19 mouse cellular contexts compared by ENCODE assay signal in genomic region chr16:44126437-44126836, GRCm38 (mm10). TPM values are rescaled to one million over a fixed set of nuclear protein-coding genes. Genes with fewer than 3 reads are reported as not detected.
A peak's percentile ranks its signal among the peaks of the same experiment; 100 is the strongest.
DNase-seq lines count a peak whose midpoint lies in the region; ATAC-seq and TF ChIP-seq lines count a peak whose summit lies in the region.
"Had no signal": no experiment of that assay in that cellular context is flagged by ENCODE, and none has a peak within 500 bp of the region (broad histone marks: within the 10 kb centered on the region; RNA-seq: fewer than 3 reads in every experiment).

No protein-coding gene starts in this region.

- H3K4me2 ChIP-seq in limb, embryonic 13.5 days (replicated peaks): no peak overlapping the region
- no peak overlapping the region for H3K4me2 ChIP-seq in forebrain, embryonic 11.5 days (ENCODE audit: low read depth, low read length, severe bottlenecking)
- H3K4me2 ChIP-seq: forebrain, embryonic 13.5 days; heart, embryonic 13.5 days; liver, embryonic 13.5 days; neural tube, embryonic 12.5 days had no signal

- no peak overlapping the region for H3K9ac ChIP-seq in limb, embryonic 13.5 days
- H3K9ac ChIP-seq in forebrain, embryonic 11.5 days (ENCODE audit: low read length): no peak overlapping the region
- H3K9ac ChIP-seq: forebrain, embryonic 13.5 days; heart, embryonic 13.5 days; liver, embryonic 13.5 days; neural tube, embryonic 12.5 days had no signal

- peak overlapping the region; percentile 84 for H3K27ac ChIP-seq in gastrocnemius, adult 2 months
- no peak overlapping the region for H3K27ac ChIP-seq in limb, embryonic 13.5 days
- no peak overlapping the region for H3K27ac ChIP-seq in limb, embryonic 10.5 days
- no peak overlapping the region for H3K27ac ChIP-seq in forebrain, embryonic 11.5 days (ENCODE audit: low read depth, low read length)
- H3K27ac ChIP-seq: forebrain, embryonic 13.5 days; heart, embryonic 13.5 days; hindbrain, embryonic 10.5 days; liver, embryonic 13.5 days; neural tube, embryonic 12.5 days had no signal

- peak overlapping the region; percentile 44 for H3K4me3 ChIP-seq in gastrocnemius, adult 2 months
- H3K4me3 ChIP-seq in limb, embryonic 13.5 days: no peak overlapping the region
- no peak overlapping the region for H3K4me3 ChIP-seq in limb, embryonic 10.5 days
- H3K4me3 ChIP-seq in forebrain, embryonic 11.5 days (ENCODE audit: low read depth, low read length): no peak overlapping the region
- H3K4me3 ChIP-seq: forebrain, embryonic 13.5 days; heart, embryonic 13.5 days; hindbrain, embryonic 10.5 days; liver, embryonic 13.5 days; neural tube, embryonic 12.5 days had no signal

- H3K36me3 ChIP-seq in limb, embryonic 13.5 days: no peaks in the 10 kb centered on the region
- no peaks in the 10 kb centered on the region for H3K36me3 ChIP-seq in limb, embryonic 10.5 days
- no peaks in the 10 kb centered on the region for H3K36me3 ChIP-seq in forebrain, embryonic 11.5 days (ENCODE audit: control insufficient read depth, insufficient read depth, low read length)
- H3K36me3 ChIP-seq: heart, embryonic 13.5 days; hindbrain, embryonic 10.5 days; liver, embryonic 13.5 days; neural tube, embryonic 12.5 days had no signal

- no peaks in the 10 kb centered on the region for H3K27me3 ChIP-seq in limb, embryonic 13.5 days
- H3K27me3 ChIP-seq in limb, embryonic 10.5 days (ENCODE audit: low read depth, poor library complexity, severe bottlenecking): no peaks in the 10 kb centered on the region
- no peaks in the 10 kb centered on the region for H3K27me3 ChIP-seq in forebrain, embryonic 11.5 days (ENCODE audit: control insufficient read depth, insufficient read depth, low read length)
- H3K27me3 ChIP-seq: forebrain, embryonic 13.5 days; heart, embryonic 13.5 days; liver, embryonic 13.5 days; neural tube, embryonic 12.5 days had no signal

- TF ChIP-seq CTCF in gastrocnemius, adult 2 months (IDR thresholded peaks at IDR 0.05): no peak

- peak; percentile 60 for DNase-seq in gastrocnemius, adult 2 months
- no peak for DNase-seq in gastrocnemius, postnatal 14 days
- no peak for DNase-seq in limb, embryonic 10.5 days (ENCODE audit: low spot score)
- peak; percentile 30 for DNase-seq in MEL-GATA-1-ER (ENCODE audit: extremely low read depth, low read depth)
- no peak for DNase-seq in forebrain, embryonic 11.5 days (ENCODE audit: low spot score)
- DNase-seq: kidney, postnatal 25 days; liver, embryonic 13.5 days; lung, postnatal 4 days; thymus, adult 18-20 months had no signal

- WGBS in limb, embryonic 13.5 days: 69% methylated on average over 4 of the region's 4 CpGs
- WGBS in limb, embryonic 10.5 days: 88% methylated on average over 4 of the region's 4 CpGs
- WGBS in forebrain, embryonic 11.5 days: 91% methylated on average over 4 of the region's 4 CpGs

- ATAC-seq in limb, embryonic 13.5 days (ENCODE audit: low FRiP score, low read depth): peak; percentile 79
- 0 out of 2 replicates have a peak, but pooled peaks have one; percentile 20 for ATAC-seq in megakaryocyte progenitor cell, adult 5-6 weeks (replicated peaks; ENCODE audit: poor library complexity)
- ATAC-seq in forebrain, embryonic 11.5 days (replicated peaks; ENCODE audit: low FRiP score): no peak
- no peak for ATAC-seq in megakaryocyte-erythroid progenitor cell, adult 5-6 weeks (replicated peaks; ENCODE audit: low FRiP score, low TSS enrichment, poor library complexity, severe bottlenecking)
- ATAC-seq: activated CD4-positive, CD25-positive, alpha-beta regulatory T cell, adult 4 months; forebrain, embryonic 13.5 days; midbrain, embryonic 16.5 days had no signal

- intact Hi-C loops in gastrocnemius, adult 2 months (cut with DNase I): no loop called here
- intact Hi-C loops in gastrocnemius, postnatal 14 days (cut with DNase I; ENCODE audit: low total_unique reads): no loop called here

- H3K9me3 ChIP-seq in limb, embryonic 13.5 days: no peaks in the 10 kb centered on the region
- H3K9me3 ChIP-seq in limb, embryonic 10.5 days (replicated peaks): no peaks in the 10 kb centered on the region
- no peaks in the 10 kb centered on the region for H3K9me3 ChIP-seq in forebrain, embryonic 11.5 days (ENCODE audit: control insufficient read depth, low read length)
- H3K9me3 ChIP-seq: forebrain, embryonic 13.5 days; G1E; heart, embryonic 13.5 days; hindbrain, embryonic 10.5 days; liver, embryonic 13.5 days; neural tube, embryonic 12.5 days had no signal

- H3K4me1 ChIP-seq in limb, embryonic 13.5 days: no peaks in the 10 kb centered on the region; the same call in 1 of the 2 replicates
- H3K4me1 ChIP-seq in limb, embryonic 10.5 days: no peaks in the 10 kb centered on the region
- H3K4me1 ChIP-seq in forebrain, embryonic 11.5 days (replicated peaks; ENCODE audit: control insufficient read depth, insufficient read depth, low read length): no peaks in the 10 kb centered on the region
- H3K4me1 ChIP-seq: forebrain, embryonic 13.5 days; hindbrain, embryonic 10.5 days; neural tube, embryonic 12.5 days had no signal

RNA-seq across cellular contexts. Expression of gene Atp6v1a, which starts 13.1 kb away (rescaled TPM):
- total RNA-seq in gastrocnemius, adult 2 months (2021): 10 to 100 TPM; 17.0 to 20.1 TPM
- 10 to 100 TPM; 27.0 to 31.6 TPM for total RNA-seq in gastrocnemius, postnatal 14 days (2021)
- 44.2 and 46.2 TPM in 2 replicates for polyA plus RNA-seq in limb, embryonic 13.5 days (2015; fragmentation: Nextera tagmentation; extraction: Ambion mirVana)
- polyA plus RNA-seq in limb, embryonic 10.5 days (2016; fragmentation: Nextera tagmentation; extraction: Ambion mirVana): 32.6 and 34.4 TPM in 2 replicates
- total RNA-seq in megakaryocyte progenitor cell, adult 5-6 weeks (2015): 49.5 and 51.9 TPM in 2 replicates
- 81.0 and 83.3 TPM in 2 replicates for total RNA-seq in megakaryocyte progenitor cell, adult 5-6 weeks (2017)
- polyA plus RNA-seq in forebrain, embryonic 11.5 days (2014; fragmentation: Nextera tagmentation; extraction: Ambion mirVana): 61.3 and 65.7 TPM in 2 replicates
- total RNA-seq in megakaryocyte-erythroid progenitor cell, adult 5-6 weeks (2014; fragmentation: Nextera tagmentation): 20.8 and 28.8 TPM in 2 replicates
- total RNA-seq in megakaryocyte-erythroid progenitor cell, adult 5-6 weeks (2017): 50.4 and 76.9 TPM in 2 replicates

RNA-seq across cellular contexts. Expression of gene Naa50, which starts 13.2 kb away (rescaled TPM):
- total RNA-seq in gastrocnemius, adult 2 months (2021): 100 to 1,000 TPM; 181 to 195 TPM
- total RNA-seq in gastrocnemius, postnatal 14 days (2021): 100 to 1,000 TPM; 175 to 187 TPM
- 116 and 122 TPM in 2 replicates for polyA plus RNA-seq in limb, embryonic 13.5 days (2015; fragmentation: Nextera tagmentation; extraction: Ambion mirVana)
- 138 and 141 TPM in 2 replicates for polyA plus RNA-seq in limb, embryonic 10.5 days (2016; fragmentation: Nextera tagmentation; extraction: Ambion mirVana)
- 164 and 170 TPM in 2 replicates for total RNA-seq in megakaryocyte progenitor cell, adult 5-6 weeks (2015)
- 112 and 129 TPM in 2 replicates for total RNA-seq in megakaryocyte progenitor cell, adult 5-6 weeks (2017)
- 111 and 116 TPM in 2 replicates for polyA plus RNA-seq in forebrain, embryonic 11.5 days (2014; fragmentation: Nextera tagmentation; extraction: Ambion mirVana)
- total RNA-seq in megakaryocyte-erythroid progenitor cell, adult 5-6 weeks (2014; fragmentation: Nextera tagmentation): 116 and 124 TPM in 2 replicates
- total RNA-seq in megakaryocyte-erythroid progenitor cell, adult 5-6 weeks (2017): 153 and 162 TPM in 2 replicates

RNA-seq across cellular contexts. Expression of gene Usf3, which starts 46.6 kb away (rescaled TPM):
- total RNA-seq in gastrocnemius, adult 2 months (2021): 10 to 100 TPM; 41.6 to 47.9 TPM
- total RNA-seq in gastrocnemius, postnatal 14 days (2021): 10 to 100 TPM; 27.7 to 34.3 TPM
- polyA plus RNA-seq in limb, embryonic 13.5 days (2015; fragmentation: Nextera tagmentation; extraction: Ambion mirVana): 2.8 and 3.0 TPM in 2 replicates
- 3.2 and 4.2 TPM in 2 replicates for polyA plus RNA-seq in limb, embryonic 10.5 days (2016; fragmentation: Nextera tagmentation; extraction: Ambion mirVana)
- 26.5 and 30.7 TPM in 2 replicates for total RNA-seq in megakaryocyte progenitor cell, adult 5-6 weeks (2015)
- 9.4 and 10.0 TPM in 2 replicates for total RNA-seq in megakaryocyte progenitor cell, adult 5-6 weeks (2017)
- 5.5 and 5.8 TPM in 2 replicates for polyA plus RNA-seq in forebrain, embryonic 11.5 days (2014; fragmentation: Nextera tagmentation; extraction: Ambion mirVana)
- 41.1 and 42.8 TPM in 2 replicates for total RNA-seq in megakaryocyte-erythroid progenitor cell, adult 5-6 weeks (2014; fragmentation: Nextera tagmentation)
- total RNA-seq in megakaryocyte-erythroid progenitor cell, adult 5-6 weeks (2017): 17.2 and 17.8 TPM in 2 replicates

Comparison
In these comparisons a context has a peak if more than half of its experiments do, and no peak if none do; other contexts are left out.
1. DNase-seq: peak in gastrocnemius, adult 2 months (single experiment) and MEL-GATA-1-ER (single experiment); none in gastrocnemius, postnatal 14 days (single experiment), limb, embryonic 10.5 days (single experiment) and forebrain, embryonic 11.5 days (single experiment).
2. ATAC-seq: peak in limb, embryonic 13.5 days (single experiment) and megakaryocyte progenitor cell, adult 5-6 weeks (single experiment); none in forebrain, embryonic 11.5 days (single experiment) and megakaryocyte-erythroid progenitor cell, adult 5-6 weeks (single experiment).